Mouse (Mus musculus) erythroblast, embryonic 14.5 days (primary cell): Measurements from ENCODE around the gene Gemin2.

Experiments used
- GATA1 ChIP-seq: IDR thresholded peaks from 2 replicates; pipeline ENCODE4 v1.6.1; 2012; ENCODE audit warnings: low read length, inconsistent platforms, mixed read lengths
- TAL1 ChIP-seq: IDR thresholded peaks from 3 replicates; pipeline ENCODE4 v1.6.1; 2012; ENCODE audit warnings: low read length, inconsistent platforms, mixed read lengths

DNA sequence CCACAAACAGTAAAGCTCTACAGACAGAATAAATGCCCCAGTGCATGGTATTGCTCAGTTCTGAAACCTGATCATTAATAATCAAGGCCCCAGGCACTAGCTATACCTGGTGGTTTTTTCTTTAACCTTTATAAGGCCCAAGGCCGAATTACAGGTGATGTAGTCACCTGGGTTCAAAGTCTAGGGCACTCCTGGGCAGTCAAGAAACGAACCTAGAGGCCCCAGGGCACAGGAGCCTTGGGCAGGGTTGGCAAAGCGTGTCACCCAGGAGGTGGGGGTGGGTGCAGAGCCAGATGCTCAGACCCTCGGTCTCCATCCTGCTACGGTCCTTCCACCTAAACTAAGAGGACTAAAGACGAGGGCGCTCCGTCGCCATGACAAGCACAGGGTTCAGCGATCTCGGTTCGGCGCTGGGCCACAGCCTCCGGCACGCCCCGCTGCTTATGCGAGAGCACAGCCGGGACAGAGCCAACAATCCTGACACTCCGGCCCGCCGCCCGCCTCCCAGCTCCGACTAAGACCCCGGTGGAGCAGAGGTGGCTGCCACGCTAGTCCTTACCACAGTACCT lies 1.8 kb upstream of the Gemin2 start:
- TF ChIP-seq GATA1, result no peak
- TF ChIP-seq TAL1, result no peak
